Mouse (Mus musculus) lung, adult 2 months (tissue): ENCODE measurements around the gene Spata5.

Experiments
- CTCF ChIP-seq: fragments of 200-500 bp; IDR thresholded peaks from 2 replicates; pipeline ENCODE4 v1.5.1; 2011; ENCODE audit warnings: mild to moderate bottlenecking, low read length, control low read depth; ENCODE audit not compliant: insufficient read depth
- POLR2A ChIP-seq: fragments of 200-500 bp; IDR thresholded peaks from 2 replicates; pipeline ENCODE4 v1.6.1; 2011; ENCODE audit warnings: low read depth, mild to moderate bottlenecking, control low read depth, low read length, borderline replicate concordance; ENCODE audit errors: extremely low read depth

- TF ChIP-seq CTCF (no peak), POLR2A (no peak)
Observed at GRCm38 (mm10) chr3:37373712-37374111, 46.0 kb upstream of the Spata5 start.
